Mouse (Mus musculus) cerebellum, adult 9-10 months (tissue): ENCODE data around the gene S100a16.

Source experiments
- DNase-seq: peaks from one replicate; pipeline ENCODE4 v3.0.0; 2022

S100a16 gene

DNA sequence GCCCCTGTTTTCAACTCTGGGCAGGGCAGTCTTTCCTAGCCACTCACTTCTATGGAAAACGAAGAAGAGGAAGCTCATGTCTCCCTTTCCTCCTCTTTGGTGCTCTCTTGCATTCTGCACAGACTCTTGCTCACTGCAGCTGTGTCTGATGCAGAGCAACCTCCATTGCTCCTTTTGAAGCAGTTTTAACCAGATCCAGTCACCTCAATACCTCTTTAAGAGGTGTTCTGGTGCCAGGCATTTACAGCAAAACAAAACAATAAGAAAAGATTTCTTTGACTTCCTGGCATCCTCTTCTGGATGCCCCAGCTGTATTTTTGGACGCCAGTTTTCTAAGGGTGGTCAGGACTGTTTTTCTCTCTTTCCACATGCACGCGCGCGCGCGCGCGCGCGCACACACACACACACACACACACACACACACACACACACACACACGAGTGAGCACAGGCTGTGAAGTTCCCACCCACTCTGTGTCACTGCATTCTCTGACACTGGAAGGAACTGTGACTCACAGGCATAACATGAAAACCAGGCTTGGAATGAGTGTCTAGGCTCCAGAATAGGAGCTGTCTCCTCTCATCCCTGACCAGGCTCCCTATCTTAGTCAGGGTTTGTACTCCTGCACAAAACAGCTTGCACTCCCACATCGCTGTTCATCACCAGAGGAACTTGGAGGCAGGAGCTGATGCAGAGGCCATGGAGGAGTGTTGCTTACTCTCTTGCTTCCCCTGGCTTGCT, 50.5 kb downstream of the S100a16 start:
- no peak for DNase-seq

DNA sequence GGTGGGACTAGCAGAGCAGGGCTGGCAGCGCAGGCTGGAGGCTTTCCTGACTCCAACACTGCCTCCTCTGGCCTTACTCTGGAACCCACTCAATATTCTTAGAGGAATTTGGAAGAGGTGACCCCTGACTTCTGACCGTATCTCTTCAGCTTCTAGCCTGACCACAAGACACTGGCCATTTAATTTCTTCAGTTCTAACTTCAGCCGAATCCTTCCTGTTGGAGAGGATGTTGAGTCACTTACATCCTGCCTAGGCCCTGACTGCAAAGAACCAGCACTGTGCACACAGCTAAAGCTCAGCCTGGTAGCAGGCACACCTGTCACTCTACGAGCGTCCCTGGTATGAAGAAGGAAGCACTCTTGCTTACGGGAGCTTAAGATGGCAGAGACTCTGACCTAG, 52.3 kb downstream of the S100a16 start:
- no peak for DNase-seq

DNA sequence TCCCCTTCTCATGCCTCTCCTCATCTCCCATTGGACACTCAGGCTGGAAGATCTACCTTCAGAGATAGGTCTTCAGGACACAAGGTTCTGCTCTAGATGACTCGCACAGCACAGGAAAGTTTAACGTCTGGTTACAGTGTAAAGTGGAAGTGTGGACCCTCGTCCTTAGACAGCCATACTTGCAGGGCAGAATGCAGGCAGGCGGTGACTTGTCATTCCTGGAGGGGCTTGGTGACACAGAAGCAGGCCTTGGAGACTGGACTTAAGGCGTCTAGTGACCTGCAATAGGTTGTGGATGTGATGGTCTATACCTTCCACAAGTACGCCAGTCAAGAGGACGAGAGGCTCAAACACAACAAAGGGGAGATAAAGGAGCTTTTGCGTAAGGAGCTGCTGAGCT, 52.9 kb downstream of the S100a16 start, which contains the start of gene S100a2:
TSS of gene S100a2 (plus strand) at position 301 of the 400 bp plus-strand sequence.
- no peak for DNase-seq
